Mouse (Mus musculus) right cerebral cortex, postnatal 14 days (tissue): ENCODE results near the gene Daam1.
"Not testable (repeated sequence)": the region's sequence is repeated elsewhere in the genome, so short reads cannot be mapped to it uniquely, and the experiment has no call there.

Source experiments
- DNase-seq: peaks from one replicate; pipeline ENCODE4 v3.0.0; 2022

The Daam1 gene

GRCm38 (mm10) chr12:71835966-71836668 lies 5.2 kb downstream of the Daam1 start:
- no peak for DNase-seq

- no peak for DNase-seq
Measured at GRCm38 (mm10) chr12:71836776-71837175, 5.9 kb downstream of the Daam1 start.

- DNase-seq, result no peak
Measured at GRCm38 (mm10) chr12:71837576-71837975, 6.7 kb downstream of the Daam1 start.

GRCm38 (mm10) chr12:71838230-71838629 lies 7.4 kb downstream of the Daam1 start:
- DNase-seq, result no peak

- DNase-seq, result no peak
Measured at GRCm38 (mm10) chr12:71839653-71840052, 8.8 kb downstream of the Daam1 start.

- no peak for DNase-seq
Measured at GRCm38 (mm10) chr12:71840430-71841186, 9.7 kb downstream of the Daam1 start.

- peak; percentile 14 for DNase-seq
Measured at GRCm38 (mm10) chr12:71842006-71842405, 11.1 kb downstream of the Daam1 start.

GRCm38 (mm10) chr12:71842588-71842987 lies 11.7 kb downstream of the Daam1 start:
- no peak for DNase-seq

- no peak for DNase-seq
Measured at GRCm38 (mm10) chr12:71845486-71845885, 14.6 kb downstream of the Daam1 start.

GRCm38 (mm10) chr12:71846416-71846815 lies 15.5 kb downstream of the Daam1 start:
- DNase-seq, result not testable (repeated sequence)

GRCm38 (mm10) chr12:71847024-71847423 lies 16.1 kb downstream of the Daam1 start:
- DNase-seq, result not testable (repeated sequence)

- DNase-seq, result no peak
Measured at GRCm38 (mm10) chr12:71847617-71848016, 16.7 kb downstream of the Daam1 start.

GRCm38 (mm10) chr12:71848037-71848776 lies 17.3 kb downstream of the Daam1 start:
- DNase-seq, result no peak

GRCm38 (mm10) chr12:71849051-71849450 lies 18.2 kb downstream of the Daam1 start:
- DNase-seq, result no peak

- DNase-seq, result no peak
Measured at GRCm38 (mm10) chr12:71850135-71850534, 19.3 kb downstream of the Daam1 start.

GRCm38 (mm10) chr12:71852678-71853077 lies 21.8 kb downstream of the Daam1 start:
- DNase-seq, result no peak

GRCm38 (mm10) chr12:71853694-71854093 lies 22.8 kb downstream of the Daam1 start:
- no peak for DNase-seq

- DNase-seq, result no peak
Measured at GRCm38 (mm10) chr12:71854191-71854590, 23.3 kb downstream of the Daam1 start.

- no peak for DNase-seq
Measured at GRCm38 (mm10) chr12:71855730-71856479, 25.0 kb downstream of the Daam1 start.

GRCm38 (mm10) chr12:71856480-71856754 lies 25.5 kb downstream of the Daam1 start:
- no peak for DNase-seq

GRCm38 (mm10) chr12:71859096-71859495 lies 28.2 kb downstream of the Daam1 start:
- no peak for DNase-seq

- no peak for DNase-seq
Measured at GRCm38 (mm10) chr12:71863846-71864543, 33.1 kb downstream of the Daam1 start.

GRCm38 (mm10) chr12:71864544-71864897 lies 33.6 kb downstream of the Daam1 start:
- no peak for DNase-seq
